Mouse (Mus musculus) forebrain, embryonic 14.5 days (tissue): ENCODE data around the gene Fahd2a. TPM values are rescaled to one million over a fixed set of nuclear protein-coding genes. Genes with fewer than 3 reads are reported as not detected.

Experiments used
- ATAC-seq: fragments of 200-750 bp; cut with Nextera tagmentation; 2 replicates; pipeline ENCODE4 v1.8.0; 2017; ENCODE audit warnings: mild to moderate bottlenecking, moderate library complexity
- DNase-seq: peaks from one replicate; pipeline ENCODE4 v3.0.0-alpha.2; 2015; ENCODE audit warnings: low spot score
- H3K27ac ChIP-seq: fragments of 300-500 bp; sonication (generic); 2 replicates; pipeline ENCODE4 v1.5.1; 2014; ENCODE audit warnings: low read depth, mild to moderate bottlenecking, control low read depth, low read length, moderate library complexity
- H3K27me3 ChIP-seq: fragments of 300-500 bp; sonication (generic); replicated peaks from 2 replicates; pipeline ENCODE4 v1.6.1; 2014; ENCODE audit warnings: low read length, control low read depth, mixed read lengths; ENCODE audit not compliant: control insufficient read depth, insufficient read depth
- H3K36me3 ChIP-seq: fragments of 300-500 bp; sonication (generic); 2 replicates; pipeline ENCODE4 v1.6.1; 2014; ENCODE audit warnings: low read length, control low read depth; ENCODE audit not compliant: control insufficient read depth, insufficient read depth
- H3K4me1 ChIP-seq: fragments of 300-500 bp; sonication (generic); 2 replicates; pipeline ENCODE4 v1.6.1; 2014; ENCODE audit warnings: antibody characterized with exemption, low read length, control low read depth; ENCODE audit not compliant: control insufficient read depth, insufficient read depth
- H3K4me2 ChIP-seq: fragments of 300-500 bp; sonication (generic); 2 replicates; pipeline ENCODE4 v1.6.1; 2014; ENCODE audit warnings: mild to moderate bottlenecking, control low read depth, low read length
- H3K4me3 ChIP-seq: fragments of 300-500 bp; sonication (generic); 2 replicates; pipeline ENCODE4 v1.5.1; 2014; ENCODE audit warnings: low read depth, low read length, control low read depth
- H3K9ac ChIP-seq: fragments of 300-500 bp; sonication (generic); 2 replicates; pipeline ENCODE4 v1.6.1; 2014; ENCODE audit warnings: mild to moderate bottlenecking, low read length, control low read depth, moderate library complexity
- H3K9me3 ChIP-seq: fragments of 300-500 bp; sonication (generic); replicated peaks from 2 replicates; pipeline ENCODE4 v1.6.1; 2016; ENCODE audit warnings: low read length, control low read depth, mixed read lengths; ENCODE audit not compliant: control insufficient read depth
- WGBS: fragments of 180-500 bp; shearing (Covaris S2); extraction: QIAGEN DNeasy Blood & Tissue Kit; methylation state at CpG from one replicate; pipeline ENCODE4 v1.1.7; 2014; 5-methylcytosine and 5-hydroxymethylcytosine counted together
- polyA plus RNA-seq: library from polyadenylated mRNA; unstranded; fragments of >200 nt; fragmentation: Nextera tagmentation; extraction: Ambion mirVana; gene quantifications from 2 replicates; pipeline ENCODE4 v1.2.1, GENCODE M21; 2014

Fahd2a gene
- polyA plus RNA-seq, 1 experiment from 2014 or later: 32.1 TPM

DNA sequence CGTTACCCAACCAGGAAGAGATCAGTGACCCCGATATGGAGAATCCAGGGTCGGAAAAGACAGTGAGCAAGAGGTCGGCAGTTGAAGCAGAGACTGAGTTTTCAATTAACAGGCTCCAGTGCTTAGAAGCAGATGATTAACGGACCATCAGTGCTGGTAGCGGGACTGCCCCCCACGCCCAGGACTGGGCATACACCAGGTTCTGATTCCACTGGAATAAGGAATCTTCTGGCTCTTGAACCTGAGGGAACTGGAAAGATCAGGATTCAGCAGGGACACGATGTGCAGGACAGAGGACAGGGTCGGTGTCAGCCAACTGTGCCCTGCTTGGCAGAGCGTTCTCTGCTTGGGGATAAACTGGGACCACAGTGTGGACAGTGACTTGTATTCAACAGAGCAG lies 28.6 kb downstream of the Fahd2a start:
- ATAC-seq: no peak
- no peaks in the 10 kb centered on the region for H3K4me1 ChIP-seq
- WGBS: 77% methylated on average over 10 of the region's 10 CpGs

DNA sequence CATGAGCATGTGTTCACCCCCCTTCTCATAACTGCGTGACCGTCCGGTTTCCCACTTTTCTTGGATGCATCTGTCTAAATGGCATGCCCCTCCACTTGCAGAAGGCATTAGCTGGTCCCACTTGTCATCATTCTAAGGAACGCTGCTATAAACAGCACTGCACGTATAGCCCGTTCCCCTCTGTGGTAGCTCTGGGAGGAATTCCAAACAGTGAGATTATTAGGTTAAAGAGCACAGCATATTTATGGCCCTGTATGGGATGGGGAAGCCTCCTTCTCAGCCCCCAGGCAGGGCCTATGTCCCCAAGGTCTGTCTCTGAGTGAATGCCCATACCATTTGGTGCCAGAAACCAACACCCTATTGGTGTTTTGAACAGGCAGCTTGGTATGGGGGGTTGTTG lies 33.2 kb downstream of the Fahd2a start:
- 87% methylated on average over 6 of the region's 6 CpGs for WGBS
- Histone ChIP-seq H3K4me1 (no peaks in the 10 kb centered on the region), H3K27me3 (no peaks in the 10 kb centered on the region), H3K4me3 (no peak overlapping the region), H3K9me3 (no peaks in the 10 kb centered on the region), H3K4me2 (no peak overlapping the region), H3K27ac (no peak overlapping the region), H3K9ac (no peak overlapping the region), H3K36me3 (no peaks in the 10 kb centered on the region)
- ATAC-seq: no peak
- no peak for DNase-seq

More for the DNA sequence above, 28.6 kb downstream of the Fahd2a start:
- no peaks in the 10 kb centered on the region for H3K36me3 ChIP-seq
- H3K4me2 ChIP-seq: no peak overlapping the region
- H3K9me3 ChIP-seq: no peaks in the 10 kb centered on the region
- H3K9ac ChIP-seq: no peak overlapping the region
- no peak overlapping the region for H3K27ac ChIP-seq
- H3K4me3 ChIP-seq: no peak overlapping the region
- H3K27me3 ChIP-seq: no peaks in the 10 kb centered on the region
- no peak for DNase-seq

DNA sequence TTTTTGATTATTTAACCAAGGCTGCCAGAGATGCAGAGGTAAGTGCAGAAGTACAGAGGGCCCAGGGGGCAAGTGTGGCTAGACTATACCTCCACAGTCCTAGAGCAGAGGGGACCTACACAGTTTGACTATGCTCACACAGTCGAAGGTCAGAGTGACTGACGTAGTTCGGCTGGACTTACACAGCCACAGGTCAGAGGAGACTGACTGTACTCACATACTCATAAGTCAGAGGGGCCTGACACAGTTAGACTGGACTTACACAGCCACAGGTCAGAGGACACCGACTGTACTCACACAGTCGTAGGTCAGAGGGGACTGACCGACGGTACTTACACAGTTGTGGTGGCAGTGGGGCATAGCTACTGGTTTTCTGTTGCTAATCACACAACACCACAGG lies 45.6 kb downstream of the Fahd2a start:
- H3K27me3 ChIP-seq: no peaks in the 10 kb centered on the region
- H3K9ac ChIP-seq: no peak overlapping the region
- no peaks in the 10 kb centered on the region for H3K9me3 ChIP-seq
- WGBS: 92% methylated on average over 7 of the region's 7 CpGs
- H3K4me2 ChIP-seq: no peak overlapping the region
- H3K27ac ChIP-seq: no peak overlapping the region
- H3K4me1 ChIP-seq: no peaks in the 10 kb centered on the region
- DNase-seq: no peak
- H3K4me3 ChIP-seq: no peak overlapping the region
- ATAC-seq: no peak
- H3K36me3 ChIP-seq: no peaks in the 10 kb centered on the region

DNA sequence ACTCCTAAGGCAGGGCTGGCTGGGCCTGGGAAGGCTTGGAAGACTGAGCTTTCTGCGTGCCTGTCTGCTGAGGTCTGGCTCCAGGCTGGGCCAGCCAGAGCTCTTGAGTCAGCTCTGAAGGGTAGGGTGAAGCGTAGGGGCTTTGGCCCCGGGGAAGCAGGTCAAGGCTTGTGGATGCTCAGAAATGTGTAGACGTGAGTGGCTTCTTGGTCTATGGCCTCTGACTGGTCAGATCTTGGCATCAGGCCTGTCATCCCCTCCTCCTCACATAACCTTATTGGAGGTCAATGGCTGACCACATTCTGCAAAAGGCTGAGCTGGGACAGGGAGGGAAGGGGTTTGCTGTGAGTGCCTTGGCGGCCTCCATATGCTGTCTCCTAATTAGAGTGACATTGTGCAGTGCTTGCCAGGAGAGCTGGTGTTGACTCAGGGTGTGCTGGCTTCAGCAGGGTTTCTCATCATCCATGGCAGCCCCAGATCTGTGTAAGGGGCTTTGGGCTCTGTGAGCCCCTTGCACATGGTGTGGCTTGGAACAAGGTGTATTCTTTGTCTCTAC lies 49.7 kb downstream of the Fahd2a start:
- WGBS: 89% methylated on average over 5 of the region's 5 CpGs
- no peak overlapping the region for H3K27ac ChIP-seq
- no peak for ATAC-seq

DNA sequence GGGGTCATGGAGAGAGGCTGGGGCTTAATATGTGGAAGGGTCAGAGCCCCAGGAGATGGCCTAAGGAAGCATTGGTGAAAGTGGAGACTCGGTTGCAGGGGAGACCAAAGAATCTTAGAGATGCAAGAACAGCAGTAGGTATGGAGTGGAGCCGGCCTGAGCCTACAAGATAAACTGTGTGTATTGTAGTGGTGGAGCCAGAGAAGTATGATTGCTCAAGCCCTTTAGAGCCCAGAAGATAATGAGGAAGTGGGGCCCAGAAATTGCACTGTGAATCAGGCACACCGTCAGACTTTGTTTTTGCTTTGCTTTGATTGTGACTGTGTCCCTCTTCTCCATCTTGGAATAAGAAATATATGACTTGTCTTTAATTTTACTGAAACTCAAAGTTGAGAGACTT lies 53.0 kb downstream of the Fahd2a start:
- no peak for ATAC-seq
- no peak overlapping the region for H3K4me2 ChIP-seq
- WGBS: 83% methylated on average over 3 of the region's 3 CpGs

More for the DNA sequence above, 49.7 kb downstream of the Fahd2a start:
- H3K4me1 ChIP-seq: no peaks in the 10 kb centered on the region
- H3K9me3 ChIP-seq: no peaks in the 10 kb centered on the region
- H3K27me3 ChIP-seq: no peaks in the 10 kb centered on the region
- no peak overlapping the region for H3K4me2 ChIP-seq
- no peak for DNase-seq
- H3K4me3 ChIP-seq: no peak overlapping the region
- no peak overlapping the region for H3K9ac ChIP-seq
- no peaks in the 10 kb centered on the region for H3K36me3 ChIP-seq

DNA sequence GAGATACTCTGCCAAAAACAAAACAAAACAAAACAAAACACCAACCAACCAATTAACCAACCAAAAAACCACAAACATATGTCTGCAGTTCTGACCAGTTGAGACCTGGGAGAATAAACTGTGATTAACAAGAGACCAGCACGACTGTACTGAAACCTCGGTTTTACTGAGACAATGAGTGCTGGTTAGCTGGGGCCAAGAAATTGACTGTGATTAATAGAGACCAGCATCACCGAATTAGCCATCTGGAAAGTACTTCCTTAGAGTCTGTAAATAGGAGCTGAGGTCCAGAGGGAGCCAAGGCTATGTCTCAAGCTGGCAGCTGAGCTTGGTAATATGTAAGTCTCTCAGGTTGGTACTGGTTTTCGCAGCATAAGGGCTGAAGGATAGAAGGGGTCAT lies 53.5 kb downstream of the Fahd2a start:
- H3K9me3 ChIP-seq: no peaks in the 10 kb centered on the region
- H3K4me3 ChIP-seq: no peak overlapping the region
- no peaks in the 10 kb centered on the region for H3K36me3 ChIP-seq
- ATAC-seq (no peak), DNase-seq (no peak)
- no peak overlapping the region for H3K9ac ChIP-seq
- H3K27me3 ChIP-seq: no peaks in the 10 kb centered on the region
- H3K27ac ChIP-seq: no peak overlapping the region
- no peak overlapping the region for H3K4me2 ChIP-seq
- WGBS: 65% methylated on average over 4 of the region's 4 CpGs
- no peaks in the 10 kb centered on the region for H3K4me1 ChIP-seq

More for the DNA sequence above, 53.0 kb downstream of the Fahd2a start:
- no peaks in the 10 kb centered on the region for H3K27me3 ChIP-seq
- H3K27ac ChIP-seq: no peak overlapping the region
- DNase-seq: no peak
- H3K9me3 ChIP-seq: no peaks in the 10 kb centered on the region
- H3K4me3 ChIP-seq: no peak overlapping the region
- no peak overlapping the region for H3K9ac ChIP-seq
- H3K4me1 ChIP-seq: no peaks in the 10 kb centered on the region
- H3K36me3 ChIP-seq: no peaks in the 10 kb centered on the region

DNA sequence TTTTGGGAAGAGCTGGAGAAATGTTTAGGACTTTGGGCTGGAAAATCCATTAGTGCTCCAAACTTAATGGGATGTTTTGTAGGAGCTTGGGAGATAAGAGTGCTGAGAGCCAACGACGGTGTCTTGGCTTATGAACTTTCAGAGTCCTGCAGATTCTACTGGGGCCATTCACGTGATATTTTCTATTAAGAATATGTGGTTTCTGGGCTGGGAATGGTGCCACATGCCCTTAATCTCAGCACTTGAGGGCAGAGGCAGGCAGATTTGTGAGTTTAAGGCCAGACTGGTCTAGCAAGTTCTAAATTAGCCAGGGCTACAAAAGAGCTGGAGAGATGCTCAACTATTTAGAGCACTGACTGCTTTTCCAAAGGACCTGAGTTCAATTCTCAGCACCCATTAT lies 54.0 kb downstream of the Fahd2a start:
- 92% methylated on average over 3 of the region's 3 CpGs for WGBS
- ATAC-seq: no peak

DNA sequence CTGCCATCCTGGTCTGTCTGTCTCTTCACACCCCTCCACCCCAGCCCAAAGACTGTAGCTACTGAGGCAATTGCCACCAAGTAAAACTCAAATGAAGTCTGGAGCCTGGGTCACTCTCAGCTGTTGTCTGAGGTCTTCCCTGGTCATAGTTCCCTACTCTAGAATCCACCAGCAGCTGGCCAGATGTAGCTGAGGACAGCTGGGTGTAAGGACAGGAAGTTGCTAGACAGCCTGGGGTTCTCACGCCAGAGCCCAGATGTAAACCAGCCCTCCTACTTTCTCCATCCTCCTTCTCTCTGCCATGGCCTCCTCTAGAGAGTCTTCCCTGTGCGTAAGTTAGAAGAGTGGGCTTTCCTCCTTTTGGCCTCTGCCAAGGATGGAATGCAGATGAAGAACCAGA lies 56.8 kb downstream of the Fahd2a start:
- no peak overlapping the region for H3K27ac ChIP-seq
- H3K27me3 ChIP-seq: no peaks in the 10 kb centered on the region
- 86% methylated on average over 2 of the region's 2 CpGs for WGBS
- no peaks in the 10 kb centered on the region for H3K4me1 ChIP-seq
- ATAC-seq (no peak), DNase-seq (no peak)
- no peaks in the 10 kb centered on the region for H3K9me3 ChIP-seq
- H3K36me3 ChIP-seq: no peaks in the 10 kb centered on the region
- no peak overlapping the region for H3K9ac ChIP-seq
- H3K4me3 ChIP-seq: no peak overlapping the region
- no peak overlapping the region for H3K4me2 ChIP-seq

More for the DNA sequence above, 54.0 kb downstream of the Fahd2a start:
- Histone ChIP-seq H3K4me1 (no peaks in the 10 kb centered on the region), H3K9ac (no peak overlapping the region), H3K4me3 (no peak overlapping the region), H3K4me2 (no peak overlapping the region), H3K27ac (no peak overlapping the region), H3K36me3 (no peaks in the 10 kb centered on the region), H3K9me3 (no peaks in the 10 kb centered on the region), H3K27me3 (no peaks in the 10 kb centered on the region)
- DNase-seq: no peak
